Mouse (Mus musculus) induced T-regulatory cell, adult 2 months (primary cell): ENCODE measurements around the gene B3galt4.
"Not testable (repeated sequence)": the region's sequence is repeated elsewhere in the genome, so short reads cannot be mapped to it uniquely, and the experiment has no call there.

Experiments
- DNase-seq: peaks from one replicate; pipeline ENCODE4 v3.0.0-alpha.2; 2012; ENCODE audit warnings: low read depth

Gene B3galt4

DNA sequence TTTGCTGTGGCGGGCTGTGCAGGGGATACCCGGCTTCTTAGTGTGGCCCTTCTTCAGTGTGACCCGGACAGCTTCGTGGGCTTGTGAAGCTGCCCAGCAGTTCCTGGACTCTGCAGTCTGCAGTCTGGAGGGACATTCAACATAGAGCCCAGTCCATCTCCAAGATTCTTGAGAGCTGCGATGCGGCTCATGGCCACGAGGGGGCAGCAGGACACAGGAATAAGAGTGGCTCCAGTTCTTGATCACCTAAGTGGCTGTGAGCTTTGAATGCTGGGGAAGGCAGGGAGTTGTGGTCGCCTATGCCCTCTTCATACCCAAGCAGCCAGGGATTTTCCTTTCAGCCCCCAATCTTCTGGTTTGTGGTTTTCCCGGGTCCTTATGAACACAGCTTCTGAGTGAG is 17.2 kb upstream of the B3galt4 start:
- peak; percentile 94 for DNase-seq

DNA sequence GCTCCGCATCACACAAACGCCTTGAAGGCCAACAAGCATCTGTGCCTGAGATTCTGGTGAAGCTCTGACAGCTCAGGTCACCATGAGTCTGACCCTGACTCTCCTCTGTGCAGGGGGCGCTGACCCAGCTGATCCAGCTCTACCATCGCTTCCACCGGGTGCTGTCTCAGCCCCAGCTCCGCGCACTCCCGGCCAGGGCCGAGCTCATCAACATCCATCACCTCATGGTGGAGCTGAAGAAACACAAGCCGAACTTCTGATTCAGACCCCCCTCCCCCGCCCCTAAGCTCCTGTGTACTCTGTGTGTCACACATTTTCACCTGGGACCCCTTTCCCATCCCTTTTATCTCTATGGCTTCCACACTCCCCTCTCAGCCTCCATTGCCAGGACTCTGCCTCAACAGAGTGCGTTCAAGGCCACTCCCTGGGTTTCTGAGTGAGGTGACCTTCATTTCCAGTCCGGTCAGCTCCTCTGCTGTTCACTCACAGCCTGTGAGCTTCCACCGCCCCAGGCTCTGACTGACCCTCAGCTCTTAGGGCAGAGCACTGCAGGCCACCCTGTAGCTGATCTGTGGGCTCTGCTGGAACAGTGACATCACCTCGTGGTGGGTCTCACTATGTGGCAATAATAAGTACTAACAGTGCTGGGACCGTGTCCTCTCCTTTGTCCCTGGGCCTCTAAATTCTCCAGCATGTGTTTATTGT is 14.7 kb upstream of the B3galt4 start:
- no peak for DNase-seq

DNA sequence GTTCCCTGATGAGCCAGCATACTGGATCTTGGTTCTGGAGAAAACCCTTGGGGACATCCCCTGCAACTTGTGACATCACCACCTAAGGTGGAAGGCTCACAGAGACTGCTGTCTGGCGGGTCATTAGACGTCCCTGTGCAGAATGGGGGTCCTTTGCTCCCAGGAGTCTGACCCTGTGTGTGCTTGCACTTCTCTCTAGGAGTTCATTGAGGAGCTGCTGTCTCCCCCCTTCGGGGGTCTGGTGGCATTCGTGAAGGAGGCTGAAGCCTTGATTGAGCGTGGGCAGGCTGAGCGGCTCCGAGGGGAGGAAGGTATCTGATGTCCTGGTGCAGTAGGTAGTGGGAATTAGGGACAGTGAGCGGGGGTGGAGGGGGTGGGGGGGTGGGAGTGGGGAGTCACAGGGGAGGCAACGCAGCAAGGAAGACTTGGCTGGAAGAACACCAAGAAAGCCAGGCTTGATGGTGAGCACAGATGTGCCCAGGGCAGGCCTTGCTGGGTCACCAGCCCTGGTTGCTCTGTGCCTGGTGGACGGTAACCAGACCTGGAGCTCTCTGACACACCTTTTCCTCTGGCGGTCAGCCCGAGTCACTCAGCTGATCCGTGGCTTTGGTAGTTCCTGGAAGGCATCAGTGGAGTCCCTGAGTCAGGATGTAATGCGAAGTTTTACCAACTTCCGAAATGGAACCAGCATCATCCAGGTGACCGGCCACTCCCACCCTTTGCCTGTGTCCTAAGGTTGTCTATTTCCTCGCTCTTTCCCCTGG is 14.0 kb upstream of the B3galt4 start:
- DNase-seq = no peak

DNA sequence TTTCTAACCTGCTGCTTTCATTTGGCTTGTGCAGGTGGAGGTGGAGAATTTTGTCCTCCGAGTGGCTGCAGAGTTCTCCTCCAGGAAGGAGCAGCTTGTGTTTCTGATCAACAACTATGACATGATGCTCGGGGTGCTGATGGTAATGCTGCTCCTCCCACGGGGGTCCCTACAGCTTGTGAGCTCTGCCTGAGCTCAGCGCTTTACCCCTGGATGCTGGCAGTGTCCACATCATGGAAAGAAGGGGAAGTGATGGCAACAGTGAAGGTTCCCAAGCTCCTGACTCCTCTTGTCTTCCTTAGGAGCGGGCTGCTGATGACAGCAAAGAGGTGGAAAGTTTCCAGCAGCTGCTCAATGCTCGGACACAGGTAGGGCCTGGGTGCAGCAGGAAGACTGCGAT is 11.6 kb upstream of the B3galt4 start:
- no peak for DNase-seq

DNA sequence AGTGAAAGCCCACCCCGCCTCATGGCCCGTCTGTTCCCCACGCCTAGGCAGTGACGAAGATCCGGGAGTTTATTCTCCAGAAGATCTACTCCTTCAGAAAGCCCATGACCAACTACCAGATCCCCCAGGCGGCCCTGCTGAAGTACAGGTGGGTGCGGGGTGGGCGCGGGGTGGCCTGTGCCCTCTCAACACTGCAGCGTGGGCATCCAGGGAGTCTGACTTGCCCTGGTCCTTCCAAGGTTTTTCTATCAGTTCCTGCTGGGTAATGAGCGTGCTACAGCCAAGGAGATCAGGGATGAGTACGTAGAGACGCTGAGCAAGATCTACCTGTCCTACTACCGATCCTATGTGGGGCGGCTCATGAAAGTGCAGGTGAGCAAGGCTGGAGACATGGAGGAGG is 8.7 kb upstream of the B3galt4 start:
- DNase-seq = no peak

DNA sequence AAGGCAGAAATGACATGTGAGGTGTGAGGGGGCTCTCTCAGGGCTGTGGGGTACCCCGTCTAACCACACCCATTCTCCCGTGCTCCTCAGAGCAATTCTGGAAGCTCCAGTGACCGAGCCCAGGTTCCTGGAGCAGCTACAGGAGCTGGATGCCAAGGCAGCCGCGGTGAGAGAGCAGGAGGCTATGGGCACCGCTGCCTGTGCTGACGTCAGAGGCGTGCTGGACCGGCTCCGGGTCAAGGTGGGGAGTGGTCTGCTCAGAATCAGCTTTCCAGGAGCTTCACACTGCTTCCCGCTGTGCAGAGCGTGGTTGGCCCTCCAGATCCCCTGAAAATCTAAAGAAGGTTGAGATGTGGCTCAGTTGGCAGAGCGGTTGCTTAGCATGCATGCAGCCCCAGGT is 7.8 kb upstream of the B3galt4 start:
- DNase-seq = no peak

DNA sequence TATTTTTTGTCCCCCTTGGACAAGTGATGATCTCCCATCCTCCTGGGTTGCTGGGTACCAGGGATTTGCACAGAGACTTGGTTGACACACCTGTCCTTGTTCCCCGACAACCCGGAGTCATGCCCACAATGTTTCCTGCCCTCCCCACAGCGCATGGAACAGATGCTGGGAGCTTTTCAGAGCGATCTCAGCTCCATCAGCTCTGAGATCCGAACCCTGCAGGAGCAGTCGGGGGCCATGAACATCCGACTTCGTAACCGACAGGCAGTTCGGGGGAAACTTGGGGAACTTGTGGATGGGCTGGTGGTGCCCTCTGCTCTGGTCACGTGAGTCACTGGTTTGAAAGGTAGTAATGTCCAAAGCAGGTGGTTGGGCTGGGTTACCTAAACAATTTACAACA is 7.2 kb upstream of the B3galt4 start:
- DNase-seq = no peak

DNA sequence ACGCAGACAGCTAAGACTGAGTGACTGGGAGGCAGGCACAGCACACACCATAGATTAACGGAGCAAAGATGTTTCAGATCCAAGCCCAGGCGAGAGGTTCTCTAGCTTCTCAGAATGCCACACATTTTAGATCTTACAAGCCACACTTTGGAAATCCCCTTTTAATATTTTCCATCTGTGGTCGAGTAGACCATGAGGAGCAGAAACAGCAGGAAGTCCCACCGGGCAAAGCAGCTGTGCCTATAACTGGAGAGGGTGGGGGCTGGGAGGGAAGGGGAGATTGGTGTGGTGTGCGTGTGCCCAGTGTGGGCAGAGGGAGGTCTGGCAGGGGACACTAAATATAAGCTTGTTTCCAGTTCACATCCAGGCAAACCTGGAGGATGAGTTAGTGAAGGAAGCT is 6.2 kb upstream of the B3galt4 start:
- DNase-seq = peak; percentile 55

DNA sequence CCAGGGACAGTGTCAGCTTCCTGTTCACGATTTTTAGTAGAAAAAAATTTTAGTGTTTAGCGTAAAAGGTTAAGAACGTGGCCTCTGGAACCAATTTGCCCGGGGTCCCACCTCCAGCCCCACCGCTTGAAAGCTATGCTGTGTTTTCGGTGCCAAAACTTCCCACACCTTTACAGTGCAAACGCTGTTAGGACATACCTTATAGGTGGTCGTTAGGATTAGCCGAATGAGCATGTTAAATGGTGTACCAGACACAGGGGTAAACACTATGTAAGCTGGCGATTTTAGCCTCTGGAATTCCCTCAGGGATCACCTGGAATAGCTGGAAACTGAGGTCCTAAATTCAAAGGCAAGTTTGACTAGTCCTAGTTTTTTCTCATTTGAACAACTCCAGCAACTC is 5.0 kb upstream of the B3galt4 start:
- no peak for DNase-seq

DNA sequence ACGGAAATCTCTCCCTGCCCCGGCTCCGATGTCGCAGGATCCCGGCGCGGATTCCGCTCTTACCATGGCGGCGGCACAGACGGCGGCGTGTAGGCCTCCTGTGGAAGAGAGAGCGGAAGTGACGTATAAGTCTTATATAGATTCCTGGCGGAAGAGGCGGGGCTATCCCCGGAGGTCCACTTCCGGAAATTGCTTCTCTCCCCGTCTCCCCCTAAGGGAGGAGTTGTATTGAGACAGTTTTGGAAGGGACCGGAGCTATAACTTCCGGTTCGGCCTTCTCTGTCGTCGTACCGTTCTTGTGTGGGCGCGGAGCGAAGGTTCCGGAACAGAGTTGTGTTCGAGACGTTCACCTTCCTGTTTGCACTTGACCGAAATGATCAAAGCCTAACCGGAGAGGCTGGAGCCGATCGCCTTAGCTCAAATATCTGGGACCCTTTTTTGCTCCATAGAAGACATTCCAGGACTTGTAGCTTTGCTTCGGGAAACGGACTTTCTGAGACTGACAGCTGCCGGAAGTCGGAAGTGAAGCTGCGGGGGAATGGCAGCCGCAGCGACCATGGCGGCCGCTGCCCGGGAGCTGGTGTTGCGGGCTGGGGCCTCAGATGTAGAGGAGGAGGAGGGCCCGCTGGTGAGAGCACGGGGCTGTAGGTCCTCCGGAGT is 4.4 kb upstream of the B3galt4 start, which contains the start of the genes Vps52 and Rps18:
Vps52 (plus strand) TSS at position 258 of the 660 bp plus-strand sequence.
Rps18 (minus strand) TSS at position 447 of the 660 bp plus-strand sequence.
- DNase-seq = peak; percentile 98

DNA sequence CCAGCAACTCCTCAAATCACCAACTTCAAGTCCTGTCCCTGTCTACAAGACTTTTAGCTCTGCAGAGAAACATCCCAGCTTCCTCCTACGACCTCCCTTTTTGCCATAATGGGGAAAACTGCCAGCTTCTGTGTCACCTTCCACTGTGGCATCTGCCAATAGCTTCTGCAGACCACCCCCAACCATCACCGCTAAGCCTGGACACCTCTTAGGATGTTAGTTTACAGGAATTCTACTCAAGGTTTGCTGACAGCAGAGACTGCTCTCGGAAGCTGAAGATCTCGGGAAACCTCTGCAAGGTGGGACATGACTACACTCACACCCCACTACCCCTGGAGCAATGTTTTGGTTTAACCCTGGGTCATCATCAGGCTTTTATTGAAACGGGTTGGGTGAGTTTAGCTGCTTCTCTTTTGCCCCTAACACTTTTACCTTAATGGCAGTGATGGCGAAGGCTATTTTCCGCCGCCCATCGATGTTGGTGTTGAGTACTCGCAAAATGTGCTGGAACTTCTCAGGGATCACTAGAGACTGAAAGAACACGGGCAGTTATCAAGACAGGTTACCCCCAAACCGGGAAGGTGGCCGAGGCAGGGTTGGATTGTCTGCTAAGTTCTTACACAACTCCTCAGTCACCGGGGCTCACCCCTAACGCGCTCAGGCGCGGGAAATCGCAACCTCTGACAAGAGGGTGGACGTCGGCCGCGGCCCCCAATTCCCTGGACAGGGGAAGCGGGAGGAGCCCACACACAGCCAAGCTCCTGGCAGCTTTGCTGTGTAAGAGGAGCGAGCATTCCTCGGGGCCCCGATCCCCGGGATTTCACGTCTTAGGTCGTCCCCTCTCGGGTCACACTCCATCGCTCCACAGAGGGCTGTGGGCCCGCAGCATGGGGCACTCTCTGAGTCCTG is 3.6 kb upstream of the B3galt4 start:
- DNase-seq = peak; percentile 42

DNA sequence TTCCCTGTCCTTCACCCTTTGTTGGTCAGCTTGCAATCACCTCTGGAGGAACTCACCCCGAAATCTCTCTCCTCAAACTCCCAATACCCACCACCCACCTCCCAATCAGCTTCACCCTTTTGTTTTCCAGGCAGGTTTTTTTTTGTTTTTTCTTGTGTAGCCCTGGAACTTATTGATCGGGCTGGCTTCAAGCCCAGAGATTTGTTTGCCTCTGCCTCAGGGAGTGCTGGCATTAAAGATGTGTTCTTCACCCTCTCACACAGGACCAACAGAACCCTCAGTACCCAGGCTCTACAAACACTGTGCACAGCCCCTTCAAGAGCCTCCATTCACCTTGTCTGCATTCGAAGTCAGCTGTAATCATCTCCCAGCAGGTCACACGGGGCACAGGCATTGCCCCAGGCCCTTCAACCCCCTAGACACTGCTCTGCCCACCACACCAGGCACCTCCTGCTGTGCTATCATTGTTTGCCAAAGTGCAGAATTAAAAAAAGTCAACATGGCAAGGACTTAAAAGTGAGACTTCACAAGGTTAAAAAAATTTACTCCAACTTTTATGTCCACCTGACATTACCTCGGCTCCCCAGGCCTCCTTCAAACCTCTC is 2.8 kb upstream of the B3galt4 start:
- DNase-seq = no peak

DNA sequence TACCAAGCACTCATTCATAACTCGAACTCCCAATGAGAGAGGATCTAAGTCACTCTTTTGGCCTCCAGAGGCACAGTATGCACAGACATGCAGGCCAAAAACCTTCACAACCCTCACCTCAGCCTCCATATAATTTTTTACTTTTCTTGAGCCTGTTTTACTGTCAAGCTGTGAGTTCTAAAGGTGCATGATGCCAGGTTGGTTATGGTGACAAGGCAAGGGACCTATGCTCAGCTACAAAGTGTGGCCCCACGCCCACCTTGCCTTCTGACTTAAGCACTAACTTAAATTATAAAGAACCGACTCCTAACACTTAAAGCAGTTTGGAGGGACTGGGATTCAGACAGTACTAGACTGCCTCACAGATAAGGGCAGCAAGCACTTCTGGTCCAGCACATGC is 2.0 kb upstream of the B3galt4 start:
- no peak for DNase-seq

DNA sequence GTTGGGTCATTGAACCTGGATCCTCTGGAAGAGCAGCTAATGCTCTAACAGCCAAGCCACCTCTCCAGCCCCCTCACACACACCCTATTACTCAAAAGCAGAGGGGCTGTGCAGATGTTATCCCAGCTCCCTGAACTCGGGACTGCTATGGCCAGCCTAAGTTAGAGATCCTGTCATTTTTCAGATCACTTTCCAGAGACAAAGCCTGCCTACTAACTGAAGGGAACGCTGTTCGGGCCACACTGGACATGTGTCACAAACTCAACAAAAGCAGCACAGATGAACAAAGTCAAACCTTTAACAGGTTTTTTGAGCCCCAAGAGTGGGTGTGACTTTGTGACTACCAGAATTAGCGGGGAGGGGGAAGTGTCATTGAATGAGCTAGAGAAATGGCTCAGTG is 1.6 kb upstream of the B3galt4 start:
- DNase-seq = no peak

DNA sequence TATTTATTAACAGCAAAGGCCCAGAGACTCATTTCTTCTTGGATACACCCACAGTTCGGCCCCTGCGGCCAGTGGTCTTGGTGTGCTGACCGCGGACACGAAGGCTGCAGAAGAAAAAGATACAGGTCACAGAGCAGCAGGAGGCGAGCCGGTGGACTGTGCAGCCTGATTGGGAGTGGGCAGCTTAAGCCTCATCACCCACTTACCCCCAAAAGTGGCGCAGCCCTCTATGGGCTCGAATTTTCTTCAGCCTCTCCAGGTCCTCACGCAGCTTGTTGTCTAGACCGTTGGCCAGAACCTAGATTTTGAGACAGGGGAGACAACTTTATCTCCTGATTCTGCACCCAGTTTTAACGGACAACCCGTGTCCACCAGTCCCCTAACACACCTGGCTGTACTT is 727 bp upstream of the B3galt4 start:
- not testable (repeated sequence) for DNase-seq

DNA sequence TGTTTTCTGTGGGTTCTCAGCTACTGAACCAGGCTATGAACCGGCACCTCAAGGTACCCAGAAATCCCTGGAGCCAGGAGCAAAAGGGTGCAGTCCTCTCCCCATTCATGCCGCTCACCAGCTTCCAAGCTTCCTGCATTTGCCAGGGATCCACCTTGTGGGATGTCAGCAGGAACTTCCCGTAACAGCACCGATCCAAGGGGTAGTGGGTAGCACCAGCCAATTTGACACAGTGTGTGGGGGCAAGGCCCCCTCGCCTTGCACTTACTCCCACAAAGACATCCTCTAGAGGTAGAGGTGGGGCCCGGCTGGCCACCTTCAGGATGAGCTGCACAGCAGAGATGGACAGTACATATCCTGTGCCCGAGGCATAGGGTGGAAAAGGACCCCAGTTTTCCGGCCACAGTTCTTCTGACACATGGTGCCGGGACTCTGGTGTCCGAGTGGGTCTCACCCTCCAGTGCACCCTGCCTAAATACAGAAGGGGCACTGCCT is 1.1 kb downstream of the B3galt4 start:
- no peak for DNase-seq

DNA sequence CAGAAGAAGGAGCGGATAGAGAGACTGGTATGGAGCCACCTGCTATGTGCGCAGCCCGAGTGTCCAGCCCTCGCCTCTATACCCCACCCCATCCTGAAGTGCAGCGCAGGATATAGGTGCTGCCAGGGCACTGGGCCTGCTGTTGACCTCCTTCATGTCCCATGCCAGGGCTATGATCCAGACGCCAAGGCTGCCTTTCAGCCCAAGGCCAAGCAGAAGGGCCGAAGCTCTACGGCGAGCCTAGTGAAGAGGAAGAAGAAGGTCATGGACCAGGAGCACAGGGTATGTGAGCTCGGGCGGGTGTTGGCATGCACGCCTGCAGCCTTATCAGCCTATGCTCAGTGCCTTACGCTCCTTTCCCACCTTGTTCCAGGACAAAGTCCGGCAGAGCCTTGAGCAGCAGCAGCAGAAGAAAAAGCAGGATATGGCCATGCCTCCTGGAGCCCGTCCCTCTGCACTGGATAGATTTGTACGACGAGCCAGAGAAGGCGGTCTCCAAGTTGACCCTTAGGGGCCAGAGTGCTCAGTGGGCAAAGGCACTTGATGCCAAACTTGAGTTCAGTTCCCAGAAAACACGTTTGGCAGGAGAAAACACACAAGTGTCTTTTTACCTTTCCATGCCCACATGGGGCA is 2.3 kb downstream of the B3galt4 start:
- no peak for DNase-seq

DNA sequence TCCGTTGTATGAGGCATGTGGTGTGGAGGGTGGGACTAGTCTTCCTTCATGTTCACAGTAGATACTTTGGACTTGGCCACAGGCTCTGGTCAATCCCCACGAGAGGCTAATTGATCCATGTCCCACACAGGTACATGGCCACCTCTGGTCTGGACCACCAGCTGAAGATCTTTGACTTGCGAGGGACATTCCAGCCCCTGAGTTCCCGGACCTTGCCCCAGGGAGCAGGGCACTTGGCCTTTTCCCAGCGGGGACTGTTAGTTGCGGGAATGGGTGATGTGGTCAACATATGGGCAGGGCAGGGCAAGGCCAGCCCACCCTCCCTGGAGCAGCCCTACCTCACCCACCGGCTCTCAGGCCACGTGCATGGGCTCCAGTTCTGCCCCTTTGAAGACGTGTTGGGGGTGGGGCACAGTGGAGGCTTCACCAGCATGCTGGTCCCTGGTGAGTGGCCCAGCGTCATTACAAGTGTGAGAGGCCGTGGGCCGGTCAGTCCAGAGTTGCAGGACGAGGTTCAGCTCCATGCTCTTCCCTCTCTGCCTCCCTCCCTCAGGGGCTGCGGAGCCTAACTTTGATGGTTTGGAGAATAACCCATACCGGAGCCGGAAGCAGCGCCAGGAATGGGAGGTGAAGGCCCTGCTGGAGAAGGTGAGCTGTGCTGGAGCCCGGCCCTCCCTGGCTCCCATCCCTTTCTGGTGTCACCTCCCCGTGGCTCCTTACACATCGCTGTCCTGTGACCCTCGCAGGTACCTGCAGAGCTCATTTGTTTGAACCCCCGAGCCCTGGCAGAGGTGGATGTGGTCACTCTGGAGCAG is 3.0 kb downstream of the B3galt4 start:
- DNase-seq = no peak

DNA sequence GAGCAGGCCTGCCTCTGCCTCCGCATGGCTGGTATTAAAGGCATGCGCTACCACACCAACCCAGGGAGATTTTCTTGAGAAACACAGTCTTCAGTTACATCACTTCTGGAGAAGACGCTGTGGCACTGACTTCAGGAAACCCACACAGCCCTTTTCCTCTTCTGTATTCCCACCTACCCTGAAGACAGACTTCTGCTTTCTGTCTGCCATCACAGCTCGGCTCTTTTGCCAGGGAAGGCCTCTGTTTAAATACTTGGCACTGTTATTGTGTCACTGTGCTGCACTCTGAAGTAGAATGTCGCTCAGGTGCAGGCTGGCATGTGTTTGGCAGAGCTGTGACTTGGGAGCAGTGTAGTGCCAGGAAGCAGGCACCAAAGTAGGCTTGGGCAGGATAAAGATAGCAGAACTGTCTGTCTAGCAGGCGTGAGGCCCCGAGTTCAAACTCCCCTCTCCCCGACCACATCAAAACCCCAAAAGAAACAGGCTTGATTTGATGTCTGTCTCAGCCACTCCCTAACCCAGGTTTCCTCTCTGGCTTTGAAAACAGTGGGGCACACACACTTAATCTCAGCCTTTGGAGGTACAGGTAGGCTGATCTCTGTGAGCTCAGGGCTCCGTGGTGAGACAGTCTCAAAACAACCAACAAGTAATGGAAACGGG is 3.7 kb downstream of the B3galt4 start:
- DNase-seq = peak; percentile 62
